Mouse (Mus musculus) B cell, adult 2 months (primary cell): Measurements from ENCODE around the gene Gcc2.
"Not testable (repeated sequence)": the region's sequence is repeated elsewhere in the genome, so short reads cannot be mapped to it uniquely, and the experiment has no call there.

Experiments
- DNase-seq, 2 experiments: peaks; one replicate each; pipeline ENCODE4 v3.0.0; 2022

Gcc2 gene

GRCm38 (mm10) chr10:58231779-58232640, 23.3 kb upstream of the Gcc2 start:
- DNase-seq: peak; percentile 57 to 63

DNA sequence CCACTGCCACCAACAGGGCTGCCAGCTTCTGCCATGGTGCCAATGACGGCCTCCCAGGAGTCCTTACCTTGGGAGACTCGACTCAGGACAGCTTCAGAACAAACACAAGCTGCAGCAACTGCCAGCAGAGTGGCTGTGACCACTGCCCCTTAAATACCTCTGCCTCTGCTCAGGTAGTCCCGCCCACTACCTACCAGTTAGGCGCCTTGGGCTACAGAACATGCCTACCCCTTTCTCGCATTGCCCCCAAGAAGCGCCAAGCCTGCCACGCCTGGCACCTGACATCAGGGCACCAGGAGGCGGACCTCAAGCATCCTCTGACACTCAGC, 22.7 kb upstream of the Gcc2 start, which contains the start of gene Duxf3:
Gene Duxf3 (minus strand): TSS at position 35 of the 329 bp plus-strand sequence.
- DNase-seq: not testable (repeated sequence)

GRCm38 (mm10) chr10:58233054-58233739, 22.1 kb upstream of the Gcc2 start:
- peak in 1 of 2 experiments; percentile 37 for DNase-seq

DNA sequence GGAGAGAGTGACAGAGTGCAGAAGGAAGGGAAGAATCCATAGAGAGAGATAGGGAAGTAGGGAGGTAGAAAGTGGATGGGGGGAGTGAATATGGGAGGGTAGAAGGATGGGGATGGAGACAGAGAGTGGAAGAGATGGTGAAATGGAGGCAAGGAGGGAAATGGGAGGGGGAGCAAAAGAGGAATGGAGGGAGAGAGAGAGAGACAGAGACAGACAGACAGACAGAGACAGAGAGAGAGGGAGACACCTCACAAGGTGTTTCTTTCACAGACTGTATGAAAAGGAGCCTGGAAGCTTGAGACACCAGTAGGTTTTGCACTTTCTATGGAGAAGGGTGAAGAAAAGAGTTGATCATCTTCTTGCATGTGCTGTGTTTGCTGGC, 21.6 kb upstream of the Gcc2 start:
- DNase-seq: not testable (repeated sequence)

DNA sequence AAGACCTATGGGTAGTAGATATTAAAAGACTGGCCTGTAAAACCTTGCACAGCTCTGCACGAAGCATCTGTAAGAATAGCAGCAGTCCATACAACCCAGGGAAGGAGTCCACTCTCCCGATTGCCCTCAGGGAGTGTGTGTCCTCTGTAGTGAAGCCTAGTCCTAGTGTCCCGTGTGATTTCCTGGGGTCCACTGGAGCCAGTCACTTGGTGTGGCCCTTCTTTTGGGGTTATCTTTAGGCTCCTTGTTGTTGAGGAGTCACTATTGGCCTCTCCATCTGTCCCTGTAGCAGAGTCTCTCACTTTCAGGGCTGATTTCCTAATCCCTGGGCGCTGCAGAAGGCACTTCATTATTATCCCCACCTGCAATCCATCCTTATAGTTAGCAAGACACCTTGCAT, 20.3 kb upstream of the Gcc2 start:
- DNase-seq: not testable (repeated sequence)

DNA sequence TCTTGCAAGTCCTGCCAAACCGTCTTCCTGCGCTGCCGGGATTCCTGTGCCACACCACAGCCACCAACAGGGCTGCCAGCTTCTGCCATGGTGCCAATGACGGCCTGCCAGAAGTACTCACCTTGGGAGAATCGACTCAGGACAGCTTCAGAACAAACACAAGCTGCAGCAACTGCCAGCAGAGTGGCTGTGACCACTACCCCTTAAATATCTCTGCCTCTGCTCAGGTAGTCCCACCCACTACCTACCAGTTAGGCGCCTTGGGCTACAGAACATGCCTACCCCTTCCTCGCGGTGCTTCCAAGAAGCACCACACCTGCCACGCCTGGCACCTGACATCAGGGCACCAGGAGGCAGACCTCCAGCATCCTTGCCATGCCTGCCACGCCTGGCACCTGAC, 18.7 kb upstream of the Gcc2 start, which contains the start of gene Gm4981:
Gene Gm4981 (minus strand): TSS at position 89 of the 400 bp plus-strand sequence.
- DNase-seq: no peak

GRCm38 (mm10) chr10:58238984-58239740, 16.1 kb upstream of the Gcc2 start:
- peak; percentile 47 to 51 for DNase-seq

- DNase-seq: no peak
Measured at GRCm38 (mm10) chr10:58249535-58249934, 5.8 kb upstream of the Gcc2 start.

DNA sequence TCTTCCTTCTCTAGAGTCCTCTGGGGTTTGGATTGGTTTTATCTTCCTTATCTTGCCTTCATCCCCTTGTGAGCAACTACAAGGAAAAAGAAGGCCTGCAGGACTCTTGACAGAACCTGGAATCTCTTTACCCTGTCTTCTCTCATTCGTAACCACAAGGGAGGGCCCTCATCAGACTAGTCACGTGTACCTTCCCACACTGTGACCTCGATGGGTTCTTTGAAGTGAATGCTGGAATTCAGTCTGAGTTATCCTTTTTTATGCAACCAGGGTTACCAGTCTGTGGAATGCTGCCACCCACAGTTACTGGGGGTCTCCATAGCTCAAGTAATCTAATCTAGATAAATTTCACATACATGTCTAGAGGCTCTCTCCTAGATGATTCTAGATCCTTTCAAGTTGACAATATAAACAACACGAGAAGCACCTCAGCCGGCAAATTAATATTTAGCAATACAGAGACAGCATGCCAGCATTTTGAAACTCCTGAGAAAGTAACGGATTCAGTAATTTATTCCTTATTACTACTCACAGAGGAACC, 592 bp upstream of the Gcc2 start:
- DNase-seq: peak in 1 of 2 experiments; percentile 8

GRCm38 (mm10) chr10:58255954-58256353, 657 bp downstream of the Gcc2 start:
- DNase-seq: no peak

DNA sequence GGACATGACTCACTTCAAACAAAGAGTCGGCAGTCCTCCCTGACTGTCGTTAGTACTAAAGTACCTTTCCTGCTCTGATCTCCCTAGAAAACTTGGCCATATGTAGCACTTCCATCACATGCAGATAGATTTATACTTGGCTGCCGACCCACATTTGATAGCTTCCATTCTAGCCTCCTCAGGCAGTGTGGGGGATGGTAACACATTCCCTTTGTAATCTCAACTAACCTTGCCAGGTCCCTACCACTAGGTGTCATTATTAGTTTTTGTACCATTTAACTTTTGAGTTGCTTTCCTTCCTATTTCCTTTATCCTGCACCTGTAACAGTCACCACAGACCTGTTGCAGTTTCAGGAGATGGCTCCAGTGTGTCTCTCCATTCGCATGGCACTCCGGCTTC, 3.2 kb downstream of the Gcc2 start:
- DNase-seq: peak in 1 of 2 experiments; percentile 11

DNA sequence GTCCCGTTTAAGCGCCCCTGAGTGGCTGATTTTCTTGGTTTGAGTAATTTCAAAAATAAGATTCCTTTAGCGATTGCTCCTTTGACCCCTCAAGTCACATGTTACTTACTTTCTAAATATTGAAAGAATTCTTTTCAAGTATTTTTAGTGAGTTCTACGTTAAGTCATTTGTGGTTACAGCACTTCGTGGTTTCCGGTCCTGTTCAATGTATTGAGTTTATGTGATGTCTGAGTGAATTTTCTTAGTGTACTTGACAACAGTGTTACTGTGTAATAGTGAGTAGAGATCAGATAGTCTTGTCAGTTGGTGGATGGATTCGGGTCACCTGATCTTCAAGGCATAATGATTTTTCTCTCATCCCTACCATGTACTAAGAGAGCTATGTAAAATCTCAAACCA, 26.9 kb downstream of the Gcc2 start:
- no peak for DNase-seq

GRCm38 (mm10) chr10:58290742-58291141, 35.4 kb downstream of the Gcc2 start:
- DNase-seq: no peak

DNA sequence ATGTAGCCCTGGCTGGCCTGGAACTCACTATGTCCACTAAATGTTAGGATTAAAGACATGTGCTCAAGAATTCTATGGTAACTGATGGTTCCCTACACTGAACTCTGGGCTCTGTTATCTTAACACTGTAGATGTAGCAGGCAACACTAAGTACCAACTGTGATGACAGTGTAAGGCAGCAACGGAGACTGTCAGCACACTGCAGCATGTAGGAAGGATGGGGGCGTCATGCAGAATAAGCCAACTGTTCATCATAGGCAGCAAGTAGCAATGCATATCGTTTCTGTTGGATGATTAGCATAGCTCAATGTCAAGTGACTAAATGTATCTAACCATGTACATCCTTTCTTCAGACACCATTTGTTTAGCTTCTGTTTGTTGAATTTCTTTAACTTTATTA, 38.9 kb downstream of the Gcc2 start:
- DNase-seq: no peak

- no peak for DNase-seq
Measured at GRCm38 (mm10) chr10:58295605-58296004, 40.3 kb downstream of the Gcc2 start.

DNA sequence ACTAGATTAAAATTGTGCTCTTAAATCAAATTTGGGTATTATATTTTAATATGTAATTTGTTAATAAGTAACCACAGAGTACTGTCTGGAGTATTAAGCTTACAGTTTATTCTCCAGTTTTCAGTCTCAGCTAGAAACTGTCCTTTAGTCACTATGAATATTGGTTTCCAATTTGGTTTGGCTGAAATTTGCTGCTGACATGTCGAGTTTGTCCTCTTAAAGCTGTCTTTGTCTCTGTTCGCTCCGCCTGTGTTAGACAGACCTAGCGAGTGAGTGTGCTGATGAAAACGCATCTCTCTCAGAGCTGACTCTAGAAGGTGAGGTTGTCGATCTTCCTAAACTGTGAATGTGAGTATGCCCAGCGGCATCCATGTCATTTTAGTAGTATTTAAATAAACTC, 49.7 kb downstream of the Gcc2 start:
- no peak for DNase-seq

GRCm38 (mm10) chr10:58306897-58307296, 51.6 kb downstream of the Gcc2 start:
- no peak for DNase-seq

DNA sequence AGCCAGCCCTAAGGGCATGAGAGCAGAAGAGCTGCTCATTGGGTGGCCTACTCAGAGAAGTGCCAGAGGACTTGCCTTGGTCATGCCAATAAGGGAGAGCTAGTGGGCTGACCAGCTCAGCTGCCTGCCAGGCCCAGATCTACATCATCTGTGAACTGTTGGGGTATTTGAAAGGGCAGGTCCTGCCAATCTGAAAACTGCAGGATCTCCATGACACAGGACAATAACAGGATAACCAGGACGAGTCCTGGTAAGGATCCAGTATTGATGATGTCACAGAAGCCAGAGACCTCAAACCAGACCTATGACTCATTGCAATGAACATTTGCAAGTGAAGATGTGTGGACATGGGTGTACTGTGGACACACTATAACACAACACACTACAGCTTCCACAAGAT, 55.5 kb downstream of the Gcc2 start:
- DNase-seq: no peak

- no peak for DNase-seq
Measured at GRCm38 (mm10) chr10:58312887-58313286, 57.6 kb downstream of the Gcc2 start.

DNA sequence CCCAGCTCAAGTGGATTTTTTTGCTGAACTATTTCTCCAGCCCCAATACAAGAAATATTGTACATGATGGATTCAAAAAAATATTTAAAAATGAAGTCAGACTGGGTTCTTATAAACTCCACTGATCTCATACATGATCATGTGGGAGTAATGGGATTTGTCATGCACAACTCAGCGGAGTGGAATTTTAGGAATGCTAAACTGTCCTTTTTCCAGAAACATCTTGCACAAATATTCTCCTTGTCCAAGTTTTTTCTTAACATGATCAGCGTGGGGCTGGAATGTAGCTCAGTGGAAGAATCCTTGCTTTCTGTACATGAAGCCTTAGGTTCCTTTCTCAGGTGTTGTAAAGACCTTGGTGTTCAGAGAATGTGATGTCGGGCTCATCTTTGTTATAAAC, 65.6 kb downstream of the Gcc2 start:
- no peak for DNase-seq

DNA sequence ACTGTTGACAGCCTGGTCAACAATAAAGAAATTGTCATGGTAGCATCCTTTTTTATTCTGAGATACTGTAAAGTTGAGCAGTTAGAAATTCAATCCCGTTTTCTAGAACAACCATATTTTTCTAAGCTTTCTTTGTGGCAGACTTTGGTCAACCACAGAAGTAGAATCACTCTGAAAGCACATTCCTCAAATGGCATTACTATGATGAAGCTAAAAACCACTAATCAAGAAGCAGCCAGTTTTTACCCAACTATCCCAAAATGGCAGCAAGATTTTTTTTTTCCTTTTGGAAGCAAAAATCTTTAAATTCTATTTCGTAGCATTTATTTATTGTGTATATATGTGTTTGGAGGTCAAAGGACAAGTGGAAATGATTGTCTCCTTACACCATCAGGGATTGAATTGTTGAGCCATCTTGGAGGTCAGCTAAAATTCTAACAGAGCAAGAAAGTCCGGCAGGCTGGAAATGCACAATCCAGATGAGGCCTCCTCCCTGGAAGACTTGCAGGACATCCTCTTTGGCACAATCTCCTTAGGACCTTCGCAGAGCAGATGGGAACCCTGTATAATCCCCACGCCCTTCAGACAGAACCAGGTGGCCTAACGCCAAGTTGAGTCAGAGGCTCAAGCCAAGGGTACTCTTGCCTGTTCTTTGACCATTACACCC, 67.2 kb downstream of the Gcc2 start:
- no peak for DNase-seq
